Comparison of ENCODE assay signal across 29 mouse cellular contexts in genomic region chr14:110171162-110172117, GRCm38 (mm10).
A peak's percentile ranks its signal among the peaks of the same experiment; 100 is the strongest.
DNase-seq lines count a peak whose midpoint lies in the region; ATAC-seq and TF ChIP-seq lines count a peak whose summit lies in the region.
"Had no signal": no experiment of that assay in that cellular context is flagged by ENCODE, and none has a peak within 500 bp of the region (broad histone marks: within the 10 kb centered on the region; RNA-seq: fewer than 3 reads in every experiment).

No protein-coding gene starts in this region.

- no peak overlapping the region for H3K4me2 ChIP-seq in kidney, embryonic 14.5 days (replicated peaks; ENCODE audit: low read depth, low read length)
- H3K4me2 ChIP-seq in lung, embryonic 15.5 days: no peak overlapping the region
- no peak overlapping the region for H3K4me2 ChIP-seq in lung, postnatal 0 days (replicated peaks; ENCODE audit: low read depth, low read length)
- no peak overlapping the region for H3K4me2 ChIP-seq in intestine, embryonic 15.5 days (replicated peaks)
- no peak overlapping the region for H3K4me2 ChIP-seq in stomach, embryonic 16.5 days (ENCODE audit: low read depth, low read length)
- H3K4me2 ChIP-seq: heart, embryonic 13.5 days; limb, embryonic 15.5 days; liver, embryonic 13.5 days; midbrain, embryonic 13.5 days; neural tube, embryonic 13.5 days had no signal

- no peak overlapping the region for H3K9ac ChIP-seq in kidney, embryonic 14.5 days (ENCODE audit: low read depth, low read length)
- no peak overlapping the region for H3K9ac ChIP-seq in lung, embryonic 15.5 days
- H3K9ac ChIP-seq in lung, postnatal 0 days (replicated peaks; ENCODE audit: low read depth): no peak overlapping the region
- no peak overlapping the region for H3K9ac ChIP-seq in intestine, embryonic 15.5 days
- H3K9ac ChIP-seq in stomach, embryonic 16.5 days (ENCODE audit: low read length): no peak overlapping the region
- H3K9ac ChIP-seq: heart, embryonic 13.5 days; limb, embryonic 15.5 days; liver, embryonic 13.5 days; midbrain, embryonic 13.5 days; neural tube, embryonic 13.5 days had no signal

- 71% methylated on average over 3 of the region's 3 CpGs for WGBS in kidney, embryonic 14.5 days
- WGBS in lung, embryonic 15.5 days: 36% methylated on average over 3 of the region's 3 CpGs
- WGBS in lung, postnatal 0 days: 47% methylated on average over 3 of the region's 3 CpGs
- WGBS in intestine, embryonic 15.5 days: 50% methylated on average over 3 of the region's 3 CpGs
- WGBS in stomach, embryonic 16.5 days: 37% methylated on average over 3 of the region's 3 CpGs

- H3K9me3 ChIP-seq in kidney, embryonic 14.5 days (ENCODE audit: control insufficient read depth, low read length): no peaks in the 10 kb centered on the region
- no peaks in the 10 kb centered on the region for H3K9me3 ChIP-seq in lung, embryonic 15.5 days
- H3K9me3 ChIP-seq in lung, postnatal 0 days (ENCODE audit: low read length): no peaks in the 10 kb centered on the region
- H3K9me3 ChIP-seq in intestine, embryonic 15.5 days: no peaks in the 10 kb centered on the region
- H3K9me3 ChIP-seq in stomach, embryonic 16.5 days (replicated peaks; ENCODE audit: control insufficient read depth, low read length): no peaks in the 10 kb centered on the region
- H3K9me3 ChIP-seq: forebrain, embryonic 10.5 days; heart, embryonic 13.5 days; limb, embryonic 10.5 days; limb, embryonic 15.5 days; midbrain, embryonic 13.5 days; neural tube, embryonic 13.5 days had no signal

- H3K4me3 ChIP-seq in kidney, embryonic 14.5 days (ENCODE audit: low read length): no peak overlapping the region
- H3K4me3 ChIP-seq in lung, embryonic 15.5 days: no peak overlapping the region
- H3K4me3 ChIP-seq in lung, postnatal 0 days (ENCODE audit: low read depth, low read length): no peak overlapping the region
- H3K4me3 ChIP-seq in intestine, embryonic 15.5 days (replicated peaks): no peak overlapping the region
- H3K4me3 ChIP-seq in stomach, embryonic 16.5 days (replicated peaks; ENCODE audit: low read length): no peak overlapping the region
- H3K4me3 ChIP-seq: forebrain, embryonic 10.5 days; gastrocnemius, adult 2 months; heart, embryonic 13.5 days; limb, embryonic 10.5 days; limb, embryonic 15.5 days; liver, embryonic 13.5 days; midbrain, embryonic 13.5 days; neural tube, embryonic 13.5 days had no signal

- DNase-seq in kidney, postnatal 10 days: no peak
- no peak for DNase-seq in lung, postnatal 0 days (ENCODE audit: low spot score)
- DNase-seq in thymus, postnatal 36 days: no peak
- DNase-seq: adrenal gland, postnatal 10 days; B cell, adult 2 months; cerebellum, adult 8-10 months; cerebellum, postnatal 25 days; gastrocnemius, adult 2 months; gastrocnemius, postnatal 36 days; heart, postnatal 10 days; kidney, adult 11 months; kidney, postnatal 36 days; liver, embryonic 13.5 days; lung, postnatal 10 days; right cerebral cortex, postnatal 4 days; thymus, postnatal 14 days had no signal

- TF ChIP-seq CTCF in lung, postnatal 0 days (IDR thresholded peaks at IDR 0.05): no peak

- ATAC-seq in kidney, embryonic 14.5 days (ENCODE audit: low FRiP score, low TSS enrichment): peak; percentile 75; the same call in 1 of the 2 replicates
- ATAC-seq in lung, embryonic 15.5 days (ENCODE audit: borderline replicate concordance, extremely low read depth, low FRiP score, low TSS enrichment): peak; percentile 93; the same call in 1 of the 2 replicates
- ATAC-seq in lung, postnatal 0 days: no peak
- peak; percentile 66 for ATAC-seq in intestine, embryonic 15.5 days
- ATAC-seq in stomach, embryonic 16.5 days (ENCODE audit: insufficient read depth, low FRiP score): peak; percentile 78
- ATAC-seq: forebrain, embryonic 16.5 days; hindbrain, embryonic 16.5 days; midbrain, embryonic 13.5 days had no signal

- H3K27me3 ChIP-seq in kidney, embryonic 14.5 days (ENCODE audit: control insufficient read depth, insufficient read depth, low read length): no peaks in the 10 kb centered on the region
- no peaks in the 10 kb centered on the region for H3K27me3 ChIP-seq in lung, embryonic 15.5 days
- no peaks in the 10 kb centered on the region for H3K27me3 ChIP-seq in lung, postnatal 0 days (replicated peaks; ENCODE audit: insufficient read depth, low read length)
- no peaks in the 10 kb centered on the region for H3K27me3 ChIP-seq in intestine, embryonic 15.5 days (replicated peaks)
- H3K27me3 ChIP-seq in stomach, embryonic 16.5 days (ENCODE audit: control insufficient read depth, insufficient read depth, low read length): no peaks in the 10 kb centered on the region
- H3K27me3 ChIP-seq: heart, embryonic 13.5 days; limb, embryonic 15.5 days; liver, embryonic 13.5 days; midbrain, embryonic 13.5 days; neural tube, embryonic 13.5 days had no signal

- no peaks in the 10 kb centered on the region for H3K36me3 ChIP-seq in kidney, embryonic 14.5 days (ENCODE audit: control insufficient read depth, insufficient read depth, low read length)
- H3K36me3 ChIP-seq in lung, embryonic 15.5 days: no peaks in the 10 kb centered on the region
- H3K36me3 ChIP-seq in lung, postnatal 0 days (ENCODE audit: insufficient read depth, low read length): no peaks in the 10 kb centered on the region
- no peaks in the 10 kb centered on the region for H3K36me3 ChIP-seq in intestine, embryonic 15.5 days
- H3K36me3 ChIP-seq in stomach, embryonic 16.5 days (ENCODE audit: control insufficient read depth, insufficient read depth, low read length): no peaks in the 10 kb centered on the region
- H3K36me3 ChIP-seq: forebrain, embryonic 10.5 days; heart, embryonic 13.5 days; limb, embryonic 10.5 days; limb, embryonic 15.5 days; liver, embryonic 13.5 days; midbrain, embryonic 13.5 days; neural tube, embryonic 13.5 days had no signal

- peak overlapping the region; percentile 43; the same call in 1 of the 2 replicates for H3K27ac ChIP-seq in kidney, embryonic 14.5 days (ENCODE audit: low read depth, low read length)
- H3K27ac ChIP-seq in lung, embryonic 15.5 days: peak overlapping the region; percentile 67
- H3K27ac ChIP-seq in lung, postnatal 0 days (ENCODE audit: low read length): no peak overlapping the region
- peak overlapping the region; percentile 29; the same call in 1 of the 2 replicates for H3K27ac ChIP-seq in intestine, embryonic 15.5 days
- peak overlapping the region; percentile 77 for H3K27ac ChIP-seq in stomach, embryonic 16.5 days (ENCODE audit: low read length)
- H3K27ac ChIP-seq: forebrain, embryonic 10.5 days; gastrocnemius, adult 2 months; heart, embryonic 13.5 days; limb, embryonic 10.5 days; limb, embryonic 15.5 days; liver, embryonic 13.5 days; macrophage; midbrain, embryonic 13.5 days; neural tube, embryonic 13.5 days had no signal

- H3K4me1 ChIP-seq in kidney, embryonic 14.5 days (ENCODE audit: control insufficient read depth, insufficient read depth, low read length): no peaks in the 10 kb centered on the region
- H3K4me1 ChIP-seq in lung, embryonic 15.5 days: no peaks in the 10 kb centered on the region
- no peaks in the 10 kb centered on the region for H3K4me1 ChIP-seq in lung, postnatal 0 days (ENCODE audit: insufficient read depth, low read depth, low read length)
- H3K4me1 ChIP-seq in intestine, embryonic 15.5 days (replicated peaks): no peaks in the 10 kb centered on the region
- H3K4me1 ChIP-seq in stomach, embryonic 16.5 days (ENCODE audit: control insufficient read depth, insufficient read depth, low read length): no peaks in the 10 kb centered on the region
- H3K4me1 ChIP-seq: forebrain, embryonic 10.5 days; heart, embryonic 13.5 days; limb, embryonic 10.5 days; limb, embryonic 15.5 days; liver, embryonic 13.5 days; midbrain, embryonic 13.5 days had no signal

- TF ChIP-seq EP300 in lung, postnatal 0 days (IDR thresholded peaks at IDR 0.05): no peak
